Mouse (Mus musculus): Measurements from ENCODE around the gene Gm4302. TPM values are rescaled to one million over a fixed set of nuclear protein-coding genes. Genes with fewer than 3 reads are reported as not detected.

The Gm4302 gene
- total and polyA plus RNA-seq, 2 experiments from 2014 or later, result not detected

Other genes starting within 250 kb of the Gm4302 start
- gene Gm4301, start 5.2 kb upstream of the Gm4302 start, total RNA-seq (2014; rRNA removed; ENCODE audit: low replicate concordance), result not detected in 2 replicates
- not detected in 2 replicates for gene Gm4301, start 5.2 kb upstream of the Gm4302 start, polyA plus RNA-seq (2015; fragmentation: Nextera tagmentation; extraction: Ambion mirVana)
- not detected in 2 replicates for gene Gm4303, start 5.1 kb downstream of the Gm4302 start, total RNA-seq (2014; rRNA removed; ENCODE audit: low replicate concordance)
- not detected in 2 replicates for gene Gm4303, start 5.1 kb downstream of the Gm4302 start, polyA plus RNA-seq (2015; fragmentation: Nextera tagmentation; extraction: Ambion mirVana)
- not detected in 2 replicates for gene Gm4305, start 10.3 kb downstream of the Gm4302 start, total RNA-seq (2014; rRNA removed; ENCODE audit: low replicate concordance)
- not detected in 2 replicates for gene Gm4305, start 10.3 kb downstream of the Gm4302 start, polyA plus RNA-seq (2015; fragmentation: Nextera tagmentation; extraction: Ambion mirVana)
- gene Gm4307, start 20.5 kb downstream of the Gm4302 start, total RNA-seq (2014; rRNA removed; ENCODE audit: low replicate concordance), result not detected in 2 replicates
- gene Gm4307, start 20.5 kb downstream of the Gm4302 start, polyA plus RNA-seq (2015; fragmentation: Nextera tagmentation; extraction: Ambion mirVana), result not detected in 2 replicates
- gene Gm4312, start 41.7 kb downstream of the Gm4302 start, total RNA-seq (2014; rRNA removed; ENCODE audit: low replicate concordance), result not detected in 2 replicates
- not detected in 2 replicates for gene Gm4312, start 41.7 kb downstream of the Gm4302 start, polyA plus RNA-seq (2015; fragmentation: Nextera tagmentation; extraction: Ambion mirVana)
- gene Tmtc3, start 146.5 kb downstream of the Gm4302 start, total RNA-seq (2014; rRNA removed; ENCODE audit: low replicate concordance), result 10.1 and 19.4 TPM in 2 replicates
- gene Tmtc3, start 146.5 kb downstream of the Gm4302 start, polyA plus RNA-seq (2015; fragmentation: Nextera tagmentation; extraction: Ambion mirVana), result 6.6 and 7.2 TPM in 2 replicates
- gene Cep290, start 146.7 kb downstream of the Gm4302 start, total RNA-seq (2014; rRNA removed; ENCODE audit: low replicate concordance), result 0.89 and 11.8 TPM in 2 replicates
- 1.6 and 1.9 TPM in 2 replicates for gene Cep290, start 146.7 kb downstream of the Gm4302 start, polyA plus RNA-seq (2015; fragmentation: Nextera tagmentation; extraction: Ambion mirVana)
- gene 4930430F08Rik, start 249.6 kb downstream of the Gm4302 start, total RNA-seq (2014; rRNA removed; ENCODE audit: low replicate concordance), result 1.3 and 27.1 TPM in 2 replicates
- gene 4930430F08Rik, start 249.6 kb downstream of the Gm4302 start, polyA plus RNA-seq (2015; fragmentation: Nextera tagmentation; extraction: Ambion mirVana), result 5.1 and 5.7 TPM in 2 replicates
- gene 1700017N19Rik, start 249.6 kb downstream of the Gm4302 start, total RNA-seq (2014; rRNA removed; ENCODE audit: low replicate concordance), result not detected in 2 replicates
- gene 1700017N19Rik, start 249.6 kb downstream of the Gm4302 start, polyA plus RNA-seq (2015; fragmentation: Nextera tagmentation; extraction: Ambion mirVana), result not detected in 2 replicates

All from heart, postnatal 0 days (tissue).